Mouse (Mus musculus): Measurements from ENCODE around the gene Nr1i3. TPM values are rescaled to one million over a fixed set of nuclear protein-coding genes. Genes with fewer than 3 reads are reported as not detected.

The Nr1i3 gene
- total RNA-seq, 2 experiments from 2014 or later = not detected

- no peak for DNase-seq
- intact Hi-C loops (cut with DNase I) = loop anchor here (2.0 kb wide), 1 partner anchor 27 kb away; no protein-coding TSS in a partner anchor
Observed at GRCm38 (mm10) chr1:171193911-171194830, 19.6 kb upstream of the Nr1i3 start.

GRCm38 (mm10) chr1:171195046-171195822 is 18.5 kb upstream of the Nr1i3 start:
- intact Hi-C loops (cut with DNase I) = no loop called here

GRCm38 (mm10) chr1:171195887-171196397 is 17.8 kb upstream of the Nr1i3 start, which contains the start of gene Pcp4l1:
TSS of gene Pcp4l1 (minus strand) at chr1:171196268.
- intact Hi-C loops (cut with DNase I) = no loop called here
- peak; percentile 85 to 88 for DNase-seq

More at GRCm38 (mm10) chr1:171195046-171195822, 18.5 kb upstream of the Nr1i3 start:
- DNase-seq = no peak

- intact Hi-C loops (cut with DNase I) = no loop called here
- no peak for DNase-seq
Observed at GRCm38 (mm10) chr1:171199532-171199931, 14.2 kb upstream of the Nr1i3 start.

- DNase-seq = no peak
- intact Hi-C loops (cut with DNase I) = no loop called here
Observed at GRCm38 (mm10) chr1:171200769-171201168, 13.0 kb upstream of the Nr1i3 start.

- intact Hi-C loops (cut with DNase I) = no loop called here
- no peak for DNase-seq
Observed at GRCm38 (mm10) chr1:171203471-171204248, 10.1 kb upstream of the Nr1i3 start.

- intact Hi-C loops (cut with DNase I) = no loop called here
- no peak for DNase-seq
Observed at GRCm38 (mm10) chr1:171204249-171204644, 9.5 kb upstream of the Nr1i3 start.

- DNase-seq = no peak
- intact Hi-C loops (cut with DNase I) = no loop called here
Observed at GRCm38 (mm10) chr1:171205704-171206493, 7.9 kb upstream of the Nr1i3 start.

GRCm38 (mm10) chr1:171209409-171209808 is 4.4 kb upstream of the Nr1i3 start:
- intact Hi-C loops (cut with DNase I) = no loop called here

GRCm38 (mm10) chr1:171212854-171213253 is 916 bp upstream of the Nr1i3 start:
- intact Hi-C loops (cut with DNase I) = no loop called here
- no peak for DNase-seq

More at GRCm38 (mm10) chr1:171209409-171209808, 4.4 kb upstream of the Nr1i3 start:
- no peak for DNase-seq

GRCm38 (mm10) chr1:171216241-171216955 is 2.6 kb downstream of the Nr1i3 start:
- intact Hi-C loops (cut with DNase I) = no loop called here
- DNase-seq = no peak

GRCm38 (mm10) chr1:171220871-171221270 is 7.1 kb downstream of the Nr1i3 start:
- DNase-seq = peak; percentile 91 to 94
- intact Hi-C loops (cut with DNase I) = loop anchor here (1.0 to 2.0 kb wide), 2 partner anchors 28 to 57 kb away; no protein-coding TSS in a partner anchor

- intact Hi-C loops (cut with DNase I) = loop anchor here (1.0 to 2.0 kb wide), 4 partner anchors 23 to 105 kb away; no protein-coding TSS in a partner anchor
- DNase-seq = peak in 1 of 2 experiments; percentile 30
Observed at GRCm38 (mm10) chr1:171221281-171222193, 7.8 kb downstream of the Nr1i3 start.

- intact Hi-C loops (cut with DNase I) = loop anchor here (1.0 to 2.0 kb wide), 3 partner anchors 22 to 106 kb away; no protein-coding TSS in a partner anchor
Observed at GRCm38 (mm10) chr1:171222238-171223155, 8.7 kb downstream of the Nr1i3 start, which contains the start of gene Tomm40l. TSS of gene Tomm40l (minus strand) at chr1:171222514.

GRCm38 (mm10) chr1:171223168-171223567 is 9.4 kb downstream of the Nr1i3 start:
- DNase-seq = no peak
- intact Hi-C loops (cut with DNase I) = loop anchor here (1.0 to 2.0 kb wide), 2 partner anchors 22 to 34 kb away; no protein-coding TSS in a partner anchor

More at GRCm38 (mm10) chr1:171222238-171223155, 8.7 kb downstream of the Nr1i3 start, which contains the start of gene Tomm40l:
- DNase-seq = peak; percentile 95 to 97

- peak in 1 of 2 experiments; percentile 41 for DNase-seq
- intact Hi-C loops (cut with DNase I) = loop anchor here (1.0 to 2.0 kb wide), 3 partner anchors 21 to 57 kb away; partner anchors contain the start of gene Ppox
Observed at GRCm38 (mm10) chr1:171223796-171224195, 10.0 kb downstream of the Nr1i3 start.

Measured in heart, postnatal 10 days (tissue).